In the genomic region with DNA sequence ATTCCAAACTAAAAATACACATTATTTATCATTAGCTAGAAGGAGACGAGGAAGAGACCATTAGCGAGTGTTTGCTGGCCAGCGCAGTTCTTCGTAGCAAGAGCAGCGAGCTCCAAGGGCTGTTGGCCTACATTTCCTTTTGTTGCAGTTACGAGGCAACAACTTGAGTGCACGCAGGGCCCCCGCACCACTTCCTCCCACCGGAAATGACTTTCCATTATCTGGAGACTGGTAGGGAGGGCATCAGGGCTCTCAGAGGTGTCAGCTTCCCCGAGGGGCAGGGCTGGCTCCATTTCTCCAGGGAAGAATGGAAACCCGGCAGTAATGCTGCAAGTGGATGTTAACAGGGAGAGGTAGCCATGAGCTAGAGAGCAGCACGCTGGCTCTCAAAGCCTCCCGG, we compare ENCODE assay signal across 9 mouse cellular contexts.
A peak's percentile ranks its signal among the peaks of the same experiment; 100 is the strongest.
DNase-seq lines count a peak whose midpoint lies in the region; ATAC-seq and TF ChIP-seq lines count a peak whose summit lies in the region.
"Had no signal": no experiment of that assay in that cellular context is flagged by ENCODE, and none has a peak within 500 bp of the region (broad histone marks: within the 10 kb centered on the region; RNA-seq: fewer than 3 reads in every experiment).

No protein-coding gene starts in this region.

- no peak overlapping the region for H3K4me3 ChIP-seq in heart, embryonic 11.5 days (ENCODE audit: low read depth, low read length)
- H3K4me3 ChIP-seq in embryonic facial prominence, embryonic 10.5 days = no peak overlapping the region
- H3K4me3 ChIP-seq in lung, postnatal 0 days (ENCODE audit: low read depth, low read length) = no peak overlapping the region

- H3K36me3 ChIP-seq in heart, embryonic 11.5 days (ENCODE audit: control insufficient read depth, insufficient read depth, low read length) = no peaks in the 10 kb centered on the region
- no peaks in the 10 kb centered on the region for H3K36me3 ChIP-seq in embryonic facial prominence, embryonic 10.5 days (replicated peaks)
- H3K36me3 ChIP-seq in lung, postnatal 0 days (ENCODE audit: insufficient read depth, low read length) = no peaks in the 10 kb centered on the region

- DNase-seq in heart, adult 8-10 months (ENCODE audit: low spot score) = no peak
- DNase-seq in CD4-positive, CD25-positive, alpha-beta regulatory T cell, adult 2 months (ENCODE audit: low read depth, low spot score) = peak; percentile 68
- DNase-seq in embryonic facial prominence, embryonic 10.5 days (ENCODE audit: low spot score) = no peak
- DNase-seq in lung, postnatal 0 days (ENCODE audit: low spot score) = peak; percentile 34
- no peak for DNase-seq in left cerebral cortex, postnatal 36 days (ENCODE audit: low spot score in 2 of 2)
- no peak for DNase-seq in cerebellum, postnatal 4 days (ENCODE audit: low spot score in 2 of 2)
- no peak for DNase-seq in gastrocnemius, postnatal 10 days
- DNase-seq: cerebellum, postnatal 10 days had no signal

- no peaks in the 10 kb centered on the region for H3K9me3 ChIP-seq in heart, embryonic 11.5 days (replicated peaks; ENCODE audit: control insufficient read depth, low read length)
- H3K9me3 ChIP-seq in embryonic facial prominence, embryonic 10.5 days = no peaks in the 10 kb centered on the region
- H3K9me3 ChIP-seq in lung, postnatal 0 days (ENCODE audit: low read length) = no peaks in the 10 kb centered on the region

- H3K27me3 ChIP-seq in heart, embryonic 11.5 days (ENCODE audit: control insufficient read depth, insufficient read depth, low read length) = peaks cover under 1% of the 10 kb centered on the region; the same call in 1 of the 2 replicates
- H3K27me3 ChIP-seq in embryonic facial prominence, embryonic 10.5 days (replicated peaks; ENCODE audit: low read depth, poor library complexity, severe bottlenecking) = 0 out of 2 replicates have a peak, but pooled peaks cover 6% of the 10 kb centered on the region
- H3K27me3 ChIP-seq in lung, postnatal 0 days (replicated peaks; ENCODE audit: insufficient read depth, low read length) = no peaks in the 10 kb centered on the region

- no peak for ATAC-seq in heart, embryonic 11.5 days (replicated peaks; ENCODE audit: insufficient number of reproducible peaks, low FRiP score, low TSS enrichment)
- ATAC-seq in lung, postnatal 0 days = peak; percentile 33; the same call in 1 of the 2 replicates

- no peak overlapping the region for H3K9ac ChIP-seq in heart, embryonic 11.5 days (ENCODE audit: low read depth, low read length)
- no peak overlapping the region for H3K9ac ChIP-seq in lung, postnatal 0 days (replicated peaks; ENCODE audit: low read depth)

- WGBS in heart, embryonic 11.5 days (ENCODE audit: insufficient replicate concordance) = 34% methylated on average over 13 of the region's 13 CpGs
- 52% methylated on average over 13 of the region's 13 CpGs for WGBS in embryonic facial prominence, embryonic 10.5 days
- 16% methylated on average over 13 of the region's 13 CpGs for WGBS in lung, postnatal 0 days

- no peak overlapping the region for H3K27ac ChIP-seq in heart, embryonic 11.5 days (ENCODE audit: low read depth, low read length)
- H3K27ac ChIP-seq in embryonic facial prominence, embryonic 10.5 days (replicated peaks) = 0 out of 2 replicates have a peak overlapping the region, but pooled peaks have one; percentile 52
- H3K27ac ChIP-seq in lung, postnatal 0 days (ENCODE audit: low read length) = no peak overlapping the region

- peak overlapping the region; percentile 21; the same call in 1 of the 2 replicates for H3K4me2 ChIP-seq in heart, embryonic 11.5 days
- H3K4me2 ChIP-seq in lung, postnatal 0 days (replicated peaks; ENCODE audit: low read depth, low read length) = peak overlapping the region; percentile 28; the same call in 1 of the 2 replicates

- no peak for TF ChIP-seq CTCF in lung, postnatal 0 days (IDR thresholded peaks at IDR 0.05)

- intact Hi-C loops in left cerebral cortex, postnatal 36 days (cut with DNase I) = no loop called here

- peaks cover 6% of the 10 kb centered on the region; the same call in 1 of the 2 replicates for H3K4me1 ChIP-seq in heart, embryonic 11.5 days (ENCODE audit: control insufficient read depth, insufficient read depth, low read length)
- peaks cover 7% of the 10 kb centered on the region for H3K4me1 ChIP-seq in embryonic facial prominence, embryonic 10.5 days
- H3K4me1 ChIP-seq in lung, postnatal 0 days (ENCODE audit: insufficient read depth, low read depth, low read length) = no peaks in the 10 kb centered on the region

- TF ChIP-seq EP300 in lung, postnatal 0 days (IDR thresholded peaks at IDR 0.05) = no peak

Comparison
In these comparisons a context has a peak if more than half of its experiments do, and no peak if none do; other contexts are left out.
1. DNase-seq: peak in CD4-positive, CD25-positive, alpha-beta regulatory T cell, adult 2 months (single experiment) and lung, postnatal 0 days (single experiment); none in heart, adult 8-10 months (single experiment), embryonic facial prominence, embryonic 10.5 days (single experiment), left cerebral cortex, postnatal 36 days (0 of 2), cerebellum, postnatal 4 days (0 of 2) and gastrocnemius, postnatal 10 days (single experiment).